Mouse (Mus musculus): ENCODE measurements around the gene Tarbp2. TPM values are rescaled to one million over a fixed set of nuclear protein-coding genes. Genes with fewer than 3 reads are reported as not detected.

The Tarbp2 gene
- polyA plus RNA-seq (2015; fragmentation: Illumina TruSeq; extraction: RNeasy Lipid Tissue Mini Kit (QIAGEN cat#74804); ENCODE audit: low read depth, low replicate concordance): 27.2 TPM

GRCm38 (mm10) chr15:102517976-102518858, at the start of gene Tarbp2:
Gene Tarbp2, plus strand, starts transcription at chr15:102518192.

GRCm38 (mm10) chr15:102470183-102470604, 47.8 kb upstream of the Tarbp2 start, which contains the start of gene Pcbp2:
Gene Pcbp2, plus strand, starts transcription at chr15:102470539.

DNA sequence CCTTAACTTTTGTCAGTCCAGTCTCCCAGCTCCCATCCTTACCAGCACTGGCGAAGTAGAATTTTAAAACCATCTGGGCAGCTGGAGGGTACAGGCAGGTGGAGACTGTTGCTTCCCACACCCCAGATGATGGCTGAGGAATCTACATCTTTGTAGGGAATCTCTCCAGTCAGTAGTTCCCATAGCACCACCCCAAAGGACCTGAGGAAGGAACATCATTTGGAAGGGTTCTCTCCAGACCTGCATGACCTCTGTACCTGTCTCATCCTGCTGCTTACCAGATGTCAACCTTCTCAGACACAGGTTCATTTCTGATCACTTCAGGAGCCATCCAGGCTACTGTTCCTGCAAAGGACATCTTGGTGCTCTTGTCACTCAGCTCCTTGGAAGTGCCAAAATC, 14.5 kb upstream of the Tarbp2 start, which contains the start of gene Gm10337:
Gene Gm10337 (plus strand): TSS at position 276 of the 400 bp plus-strand sequence.

GRCm38 (mm10) chr15:102516728-102517404, 1.1 kb upstream of the Tarbp2 start, which contains the start of gene Map3k12:
Gene Map3k12, minus strand, starts transcription at chr15:102517064.

GRCm38 (mm10) chr15:102524892-102525485, 7.0 kb downstream of the Tarbp2 start, which contains the start of gene Npff:
Gene Npff, minus strand, starts transcription at chr15:102524942.

Other genes with a start within 250 kb of the Tarbp2 start
- not detected for gene Gm9918, start 247.6 kb upstream of the Tarbp2 start, polyA plus RNA-seq (2015; fragmentation: Illumina TruSeq; extraction: RNeasy Lipid Tissue Mini Kit (QIAGEN cat#74804); ENCODE audit: low read depth, low replicate concordance)
- 38.4 TPM for gene Mfsd5, start 238.7 kb upstream of the Tarbp2 start, polyA plus RNA-seq (2015; fragmentation: Illumina TruSeq; extraction: RNeasy Lipid Tissue Mini Kit (QIAGEN cat#74804); ENCODE audit: low read depth, low replicate concordance)
- 0.37 TPM for gene Espl1, start 221.9 kb upstream of the Tarbp2 start, polyA plus RNA-seq (2015; fragmentation: Illumina TruSeq; extraction: RNeasy Lipid Tissue Mini Kit (QIAGEN cat#74804); ENCODE audit: low read depth, low replicate concordance)
- gene Pfdn5, start 192.1 kb upstream of the Tarbp2 start, polyA plus RNA-seq (2015; fragmentation: Illumina TruSeq; extraction: RNeasy Lipid Tissue Mini Kit (QIAGEN cat#74804); ENCODE audit: low read depth, low replicate concordance): 664 TPM
- 74.3 TPM for gene Myg1, start 186.5 kb upstream of the Tarbp2 start, polyA plus RNA-seq (2015; fragmentation: Illumina TruSeq; extraction: RNeasy Lipid Tissue Mini Kit (QIAGEN cat#74804); ENCODE audit: low read depth, low replicate concordance)
- gene Aaas, start 167.4 kb upstream of the Tarbp2 start, polyA plus RNA-seq (2015; fragmentation: Illumina TruSeq; extraction: RNeasy Lipid Tissue Mini Kit (QIAGEN cat#74804); ENCODE audit: low read depth, low replicate concordance): 19.5 TPM
- 1.3 TPM for gene Sp7, start 151.0 kb upstream of the Tarbp2 start, polyA plus RNA-seq (2015; fragmentation: Illumina TruSeq; extraction: RNeasy Lipid Tissue Mini Kit (QIAGEN cat#74804); ENCODE audit: low read depth, low replicate concordance)
- gene Sp1, start 112.0 kb upstream of the Tarbp2 start, polyA plus RNA-seq (2015; fragmentation: Illumina TruSeq; extraction: RNeasy Lipid Tissue Mini Kit (QIAGEN cat#74804); ENCODE audit: low read depth, low replicate concordance): 10.4 TPM
- gene Amhr2, start 72.8 kb upstream of the Tarbp2 start, polyA plus RNA-seq (2015; fragmentation: Illumina TruSeq; extraction: RNeasy Lipid Tissue Mini Kit (QIAGEN cat#74804); ENCODE audit: low read depth, low replicate concordance): 0.61 TPM
- 73.3 TPM for gene Prr13, start 59.2 kb upstream of the Tarbp2 start, polyA plus RNA-seq (2015; fragmentation: Illumina TruSeq; extraction: RNeasy Lipid Tissue Mini Kit (QIAGEN cat#74804); ENCODE audit: low read depth, low replicate concordance)
- 487 TPM for gene Pcbp2, start 47.7 kb upstream of the Tarbp2 start, polyA plus RNA-seq (2015; fragmentation: Illumina TruSeq; extraction: RNeasy Lipid Tissue Mini Kit (QIAGEN cat#74804); ENCODE audit: low read depth, low replicate concordance)
- gene Gm10337, start 14.5 kb upstream of the Tarbp2 start, polyA plus RNA-seq (2015; fragmentation: Illumina TruSeq; extraction: RNeasy Lipid Tissue Mini Kit (QIAGEN cat#74804); ENCODE audit: low read depth, low replicate concordance): not detected
- gene Map3k12, start 1.1 kb upstream of the Tarbp2 start, polyA plus RNA-seq (2015; fragmentation: Illumina TruSeq; extraction: RNeasy Lipid Tissue Mini Kit (QIAGEN cat#74804); ENCODE audit: low read depth, low replicate concordance): 72.6 TPM
- 2.1 TPM for gene Npff, start 6.8 kb downstream of the Tarbp2 start, polyA plus RNA-seq (2015; fragmentation: Illumina TruSeq; extraction: RNeasy Lipid Tissue Mini Kit (QIAGEN cat#74804); ENCODE audit: low read depth, low replicate concordance)
- not detected for gene Gm28047, start 106.9 kb downstream of the Tarbp2 start, polyA plus RNA-seq (2015; fragmentation: Illumina TruSeq; extraction: RNeasy Lipid Tissue Mini Kit (QIAGEN cat#74804); ENCODE audit: low read depth, low replicate concordance)
- 28.1 TPM for gene Atf7, start 107.3 kb downstream of the Tarbp2 start, polyA plus RNA-seq (2015; fragmentation: Illumina TruSeq; extraction: RNeasy Lipid Tissue Mini Kit (QIAGEN cat#74804); ENCODE audit: low read depth, low replicate concordance)
- 347 TPM for gene Atp5g2, start 154.2 kb downstream of the Tarbp2 start, polyA plus RNA-seq (2015; fragmentation: Illumina TruSeq; extraction: RNeasy Lipid Tissue Mini Kit (QIAGEN cat#74804); ENCODE audit: low read depth, low replicate concordance)
- gene Calcoco1, start 204.0 kb downstream of the Tarbp2 start, polyA plus RNA-seq (2015; fragmentation: Illumina TruSeq; extraction: RNeasy Lipid Tissue Mini Kit (QIAGEN cat#74804); ENCODE audit: low read depth, low replicate concordance): 55.8 TPM

Data from brain, adult 10 weeks (tissue).